Mouse (Mus musculus) heart, adult 8-10 months (tissue): ENCODE measurements around the gene Minpp1. TPM values are rescaled to one million over a fixed set of nuclear protein-coding genes. Genes with fewer than 3 reads are reported as not detected.

ENCODE experiments used
- DNase-seq: peaks from one replicate; pipeline ENCODE4 v3.0.0; 2022; ENCODE audit warnings: low spot score
- total RNA-seq, 4 experiments: library from RNA; stranded (reverse); gene quantifications; 2 replicates each; pipeline ENCODE4 v1.2.4; 2022

The Minpp1 gene
- total RNA-seq, 4 experiments from 2014 or later = 13.9 to 15.8 (median 15.3) TPM

DNA sequence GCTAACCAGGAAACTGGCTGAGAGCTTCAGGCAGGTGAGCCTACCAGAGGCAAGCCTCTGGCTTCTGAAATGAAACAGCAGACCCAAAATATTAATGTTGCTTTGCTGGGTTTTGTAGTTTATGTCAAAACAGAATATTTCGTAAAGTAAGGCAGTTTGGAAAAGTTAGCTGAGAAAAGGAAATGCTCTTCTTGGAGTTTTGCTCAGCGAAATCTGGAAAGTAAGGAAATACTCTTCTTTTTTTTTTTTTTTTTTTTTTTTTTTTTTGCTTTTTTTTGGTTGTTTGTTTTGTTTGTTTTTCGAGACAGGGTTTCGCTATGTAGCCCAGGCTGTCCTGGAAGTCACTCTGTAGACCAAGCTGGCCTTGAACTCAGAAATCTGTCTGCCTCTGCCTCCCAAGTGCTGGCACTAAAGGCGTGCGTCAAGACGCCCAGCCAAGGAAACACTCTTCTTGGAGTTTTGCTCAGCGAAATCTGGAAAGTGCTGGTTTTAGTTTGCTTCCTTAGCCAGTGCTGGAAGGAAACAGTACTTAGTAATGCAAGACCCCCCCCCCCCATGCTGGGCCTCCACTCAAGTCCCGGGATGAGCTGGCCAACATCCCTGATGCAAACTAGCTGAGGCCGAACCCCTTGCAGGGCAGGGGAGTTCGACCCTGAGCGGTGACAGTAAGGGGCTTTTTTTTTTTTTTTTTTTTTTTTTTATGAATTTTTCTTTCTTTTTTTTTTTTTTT, 3.8 kb downstream of the Minpp1 start:
- no peak for DNase-seq

DNA sequence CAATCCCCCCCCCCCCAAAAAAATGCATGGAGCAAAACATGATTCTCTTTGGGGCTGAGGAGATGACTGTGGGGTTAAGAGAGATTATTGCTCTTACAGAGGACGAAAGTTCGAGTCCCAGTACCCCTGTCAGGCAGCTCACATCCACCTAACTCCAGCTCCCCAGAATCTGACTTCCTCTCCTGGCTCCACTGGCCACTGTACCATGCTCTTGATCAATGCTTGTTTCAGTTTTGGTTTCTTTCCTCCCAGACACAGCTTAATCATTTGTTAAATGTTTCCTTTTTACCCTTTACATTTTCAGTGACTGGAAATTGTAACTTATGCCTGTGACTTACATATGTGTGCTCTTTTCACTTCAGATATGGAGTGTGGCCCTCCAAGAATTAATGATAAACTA, 5.4 kb downstream of the Minpp1 start:
- no peak for DNase-seq

DNA sequence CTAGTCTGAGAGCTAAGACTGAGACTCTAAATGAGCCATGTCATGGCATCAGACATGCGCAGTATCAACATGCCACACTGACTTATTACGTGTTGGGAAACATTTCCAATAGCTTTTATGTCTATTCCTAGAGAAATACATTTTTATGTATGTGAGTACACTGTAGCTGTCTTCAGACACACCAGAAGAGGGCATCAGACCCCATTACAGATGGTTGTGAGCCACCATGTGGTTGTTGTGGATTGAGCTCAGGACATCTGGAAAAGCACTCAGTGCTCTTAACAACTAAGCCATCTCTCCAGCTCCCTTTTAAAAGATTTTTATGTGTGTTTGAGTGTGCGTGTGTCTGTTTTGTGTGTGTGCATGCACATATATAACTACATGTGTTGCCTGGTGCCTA, 6.8 kb downstream of the Minpp1 start:
- no peak for DNase-seq

DNA sequence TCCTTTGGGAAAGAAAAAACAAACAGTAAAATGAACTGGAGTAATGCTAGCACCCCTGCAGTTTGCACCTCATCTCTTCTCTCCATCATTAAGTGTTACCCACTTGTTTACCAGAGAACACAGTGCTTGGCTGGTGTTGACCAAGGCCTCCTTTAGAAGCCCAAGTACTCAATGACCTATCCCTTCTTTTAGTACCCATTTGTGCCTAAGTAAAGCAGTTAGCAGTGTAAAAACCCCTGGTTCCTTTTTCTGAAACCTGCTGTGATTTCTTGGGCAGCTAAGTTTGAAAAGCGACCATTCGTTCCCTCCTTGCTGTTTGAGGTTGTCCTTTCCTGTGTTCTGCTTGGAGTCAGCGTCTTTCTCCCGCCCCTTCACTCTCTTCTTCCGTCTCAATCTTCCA, 7.4 kb downstream of the Minpp1 start:
- no peak for DNase-seq

DNA sequence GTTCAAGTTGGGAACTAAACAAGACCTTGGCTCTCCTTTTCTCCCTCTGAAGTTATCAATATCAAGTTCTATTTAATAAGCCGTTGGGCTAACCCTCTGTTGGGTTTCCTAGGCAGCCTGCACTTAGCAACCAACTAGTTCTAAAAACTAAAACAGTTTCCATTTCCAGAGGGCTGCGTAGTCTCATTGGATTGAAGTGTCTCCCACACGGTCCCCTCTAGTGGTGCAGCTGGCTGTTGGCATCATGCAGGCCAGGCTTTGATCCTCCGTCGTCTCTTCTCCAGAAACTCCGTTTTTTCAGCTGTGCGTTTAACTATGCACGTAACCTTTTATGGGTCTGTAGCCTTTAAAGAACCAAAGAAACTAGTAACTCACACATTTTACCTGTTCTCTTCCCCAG, 7.9 kb downstream of the Minpp1 start:
- no peak for DNase-seq

DNA sequence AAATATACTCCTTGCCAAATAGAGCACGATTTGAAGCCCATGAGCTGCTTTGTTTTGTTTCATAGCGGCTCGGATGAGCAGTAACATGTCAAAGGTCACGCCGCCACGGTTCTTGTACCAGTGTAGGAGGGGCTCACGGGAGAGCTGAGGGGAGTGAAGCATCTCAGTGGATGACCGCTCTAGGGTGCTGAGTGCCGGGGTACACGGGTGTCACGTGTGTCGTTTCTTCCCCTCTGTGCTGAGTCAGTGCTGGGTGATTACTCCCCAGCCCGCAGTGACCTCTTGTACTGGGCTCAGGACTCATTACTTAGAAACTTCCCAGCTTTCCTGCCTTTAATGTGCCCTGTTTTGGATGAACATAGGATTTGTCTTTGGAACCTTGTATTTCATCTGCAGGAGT, 9.0 kb downstream of the Minpp1 start:
- DNase-seq = no peak

DNA sequence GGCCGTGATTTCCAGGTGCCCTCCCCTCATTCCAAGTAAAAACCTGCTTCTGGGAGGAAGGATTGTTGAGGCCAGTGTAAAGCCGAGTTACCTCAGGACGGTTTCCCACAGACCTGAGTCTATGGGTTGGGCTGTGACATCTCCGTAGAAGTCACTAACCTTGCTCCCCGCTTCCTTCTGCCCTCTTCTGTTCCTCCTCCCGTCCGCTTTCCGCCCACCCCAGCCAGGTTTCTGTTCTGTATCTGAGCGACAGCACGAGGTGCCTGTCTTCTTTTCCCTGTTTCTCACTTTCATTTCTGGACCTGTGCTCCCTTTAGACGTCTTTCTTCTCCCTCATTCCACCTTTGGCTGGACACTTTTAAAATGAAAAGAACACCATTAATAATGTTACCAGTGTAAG, 9.5 kb downstream of the Minpp1 start:
- DNase-seq = no peak

DNA sequence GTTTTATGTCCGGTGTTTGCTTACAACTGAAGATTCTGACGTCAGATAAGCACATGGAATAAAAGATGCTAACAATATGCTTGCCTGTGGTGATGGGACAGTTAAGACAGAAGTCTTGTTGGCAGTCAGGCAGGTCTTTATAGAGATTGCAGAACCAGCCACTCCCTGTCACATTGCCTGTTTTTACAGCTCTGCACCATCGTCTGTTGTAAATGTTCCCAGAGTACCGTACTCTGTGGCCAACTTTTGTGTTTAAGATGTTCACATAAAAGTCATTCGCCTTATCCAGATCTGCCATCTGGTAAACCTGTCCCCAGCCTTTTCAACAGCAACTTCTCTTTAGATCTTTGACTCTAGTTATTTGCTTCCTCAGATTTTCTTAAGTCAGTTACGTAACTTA, 11.8 kb downstream of the Minpp1 start:
- DNase-seq = no peak

DNA sequence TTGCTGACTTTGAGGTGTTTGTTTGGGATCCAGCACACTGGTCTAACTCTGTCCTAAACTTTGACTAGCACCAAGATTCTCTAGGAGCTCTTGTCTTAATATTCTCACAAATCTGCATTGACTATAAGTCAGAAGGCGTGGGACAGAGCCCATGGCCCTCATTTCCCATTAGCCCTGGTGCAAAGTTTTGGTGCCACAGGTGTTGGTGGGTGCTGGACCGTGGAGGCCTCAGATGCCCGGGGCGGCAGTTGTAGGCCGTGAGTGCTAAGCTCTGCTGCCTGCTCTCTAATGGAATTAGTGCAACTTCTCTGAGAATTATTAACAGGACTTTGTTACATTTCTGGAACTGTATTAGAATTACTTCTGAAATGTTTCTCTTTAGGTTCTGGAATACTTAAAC, 12.4 kb downstream of the Minpp1 start:
- no peak for DNase-seq

DNA sequence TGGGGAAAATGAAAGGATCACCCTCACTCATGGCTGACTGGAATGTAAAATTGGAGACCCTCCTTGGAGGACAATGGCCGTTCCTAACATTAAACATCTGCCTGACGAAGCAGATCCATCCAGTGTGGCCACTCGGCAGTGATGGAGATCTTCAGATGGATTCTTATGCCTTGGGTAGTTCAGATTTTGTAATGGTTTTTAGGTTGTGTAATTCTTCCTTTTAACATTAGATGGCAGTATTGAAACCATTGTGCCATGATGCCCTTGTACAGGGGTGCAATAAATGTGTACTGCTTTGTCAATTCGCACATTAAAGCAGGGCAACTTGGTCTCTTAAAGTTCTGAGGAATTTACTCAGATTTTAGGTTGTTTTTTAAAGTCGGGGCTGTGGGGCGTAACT, 15.8 kb downstream of the Minpp1 start:
- DNase-seq = peak; percentile 23

DNA sequence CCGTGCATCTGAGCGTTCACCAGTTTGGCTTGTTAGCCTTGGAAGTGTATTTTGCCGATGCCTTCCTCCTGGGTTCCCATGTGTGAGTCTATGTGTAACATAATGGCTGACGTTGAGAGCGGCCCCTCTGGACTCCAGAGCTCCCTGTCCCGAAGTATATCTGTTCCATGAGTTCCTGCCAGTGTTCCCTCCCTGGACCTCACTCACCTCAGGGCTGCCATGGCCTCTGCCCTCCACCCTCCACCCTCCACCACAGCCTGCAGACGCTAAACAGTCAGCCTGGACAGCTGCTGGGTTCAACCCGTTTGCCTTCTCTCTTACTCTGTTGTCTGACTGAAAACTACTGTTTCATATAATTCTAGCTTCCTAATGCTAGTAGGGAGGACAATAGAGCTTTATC, 20.5 kb downstream of the Minpp1 start:
- no peak for DNase-seq

DNA sequence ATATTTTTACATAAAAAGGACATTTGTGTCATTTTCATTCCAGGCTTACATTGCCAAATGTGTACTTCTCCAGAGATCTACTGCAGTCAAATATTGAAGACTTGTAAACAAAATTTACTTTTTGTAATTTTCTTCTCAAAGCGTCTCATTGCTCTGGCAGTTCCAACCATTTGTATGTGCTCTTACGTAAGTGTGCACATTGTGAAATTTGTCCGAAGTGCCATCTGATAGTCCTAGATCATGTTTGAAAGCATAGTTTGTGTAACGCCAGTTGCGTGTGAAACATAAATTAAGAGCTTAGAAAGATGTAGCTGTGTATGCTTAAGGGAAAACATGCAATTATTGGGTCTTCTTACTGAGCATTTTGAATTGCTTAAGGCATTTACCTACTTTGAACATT, 20.9 kb downstream of the Minpp1 start:
- DNase-seq = no peak

DNA sequence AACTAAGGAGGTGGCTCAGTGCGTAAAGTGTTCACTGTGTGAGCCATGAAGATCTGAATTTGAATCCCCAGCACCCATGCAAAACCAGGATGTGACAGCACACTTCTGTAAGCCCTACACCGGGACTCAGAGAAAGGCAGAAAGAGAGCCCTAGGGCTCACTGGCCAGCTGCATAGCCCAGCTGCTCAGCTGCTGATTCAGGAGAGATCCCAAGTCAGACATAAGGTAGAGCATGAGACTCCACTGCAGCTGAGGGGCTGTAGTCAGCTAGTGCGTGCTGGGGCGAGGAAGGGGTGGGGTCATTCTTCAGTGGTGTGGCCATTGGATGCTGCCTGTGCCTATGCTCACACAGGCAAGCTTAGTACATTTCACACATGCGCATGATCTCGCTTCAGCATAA, 21.5 kb downstream of the Minpp1 start:
- no peak for DNase-seq

DNA sequence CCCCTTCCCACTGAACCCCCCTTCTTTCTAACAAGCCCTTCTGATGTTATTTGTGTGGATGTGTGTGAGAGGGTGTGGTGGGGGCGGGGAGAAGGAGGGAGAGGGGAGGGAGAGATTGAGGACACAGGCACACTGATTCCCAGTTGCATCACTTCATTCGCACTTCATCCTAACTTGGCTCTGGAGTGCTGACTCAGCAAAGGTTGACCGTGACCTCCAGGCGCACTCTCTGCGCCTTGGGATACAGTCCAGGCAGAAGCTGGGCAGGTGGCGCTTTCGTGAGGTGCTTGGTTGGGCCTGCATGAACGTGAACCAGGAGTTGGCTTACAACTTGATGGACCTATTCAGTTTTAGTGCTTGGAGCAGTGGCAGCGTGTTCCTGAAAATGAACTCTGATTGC, 22.0 kb downstream of the Minpp1 start:
- no peak for DNase-seq

DNA sequence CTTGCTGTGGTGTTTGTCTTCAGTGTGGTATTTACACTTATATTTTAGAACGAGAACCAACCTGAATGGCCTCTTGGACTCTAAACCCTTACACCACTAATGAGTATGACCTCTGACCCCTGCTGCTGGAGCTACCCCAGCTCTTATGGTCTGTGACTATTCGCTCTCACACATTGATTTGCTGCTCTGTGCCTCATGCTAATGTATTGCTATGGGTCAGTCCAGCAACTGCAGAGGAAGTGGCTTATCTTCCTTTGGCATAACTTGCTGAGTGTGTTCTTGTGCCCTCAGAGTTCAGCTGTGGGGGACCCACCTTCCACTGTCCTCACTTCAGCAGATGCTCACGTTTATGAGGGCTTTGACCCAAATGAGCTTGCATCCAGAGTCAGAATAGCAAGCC, 24.7 kb downstream of the Minpp1 start:
- DNase-seq = no peak

DNA sequence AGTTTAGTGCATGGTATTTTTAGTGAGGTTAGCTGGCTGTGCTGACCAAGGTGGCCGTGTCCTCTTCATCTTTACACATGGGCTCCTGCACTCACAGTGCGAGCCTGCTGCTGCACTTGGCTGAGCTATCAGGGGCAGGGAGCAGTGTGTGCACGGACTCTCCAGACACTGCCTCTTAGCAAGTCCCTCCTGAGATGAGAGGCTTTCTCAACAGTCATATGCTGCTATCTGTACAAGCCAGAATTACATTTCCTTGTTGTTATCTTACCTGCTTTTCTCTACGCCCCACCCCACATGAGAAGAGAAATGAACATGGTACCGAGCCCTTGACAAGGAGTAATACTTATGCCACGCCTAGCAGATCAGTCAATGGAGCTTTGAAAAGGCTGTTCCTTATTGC, 25.4 kb downstream of the Minpp1 start:
- DNase-seq = no peak

DNA sequence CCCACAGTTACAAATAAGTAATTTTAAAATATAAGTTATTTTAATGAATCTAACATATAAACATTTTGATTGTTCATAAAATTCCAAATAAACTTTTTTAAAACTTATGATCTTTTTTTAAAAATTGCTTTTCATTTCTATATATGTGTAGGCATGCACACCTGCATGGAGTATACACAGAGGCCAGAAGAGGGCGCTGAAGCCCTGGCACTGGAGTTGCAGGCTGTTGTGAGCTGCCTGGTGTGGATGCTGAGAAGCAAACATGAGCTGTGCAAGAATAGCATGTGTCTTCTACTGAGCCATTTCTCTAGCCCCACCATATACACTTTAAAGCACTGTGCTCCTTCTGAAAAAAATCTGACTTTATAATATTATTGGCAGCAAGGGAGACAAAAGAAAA, 26.9 kb downstream of the Minpp1 start:
- DNase-seq = no peak

DNA sequence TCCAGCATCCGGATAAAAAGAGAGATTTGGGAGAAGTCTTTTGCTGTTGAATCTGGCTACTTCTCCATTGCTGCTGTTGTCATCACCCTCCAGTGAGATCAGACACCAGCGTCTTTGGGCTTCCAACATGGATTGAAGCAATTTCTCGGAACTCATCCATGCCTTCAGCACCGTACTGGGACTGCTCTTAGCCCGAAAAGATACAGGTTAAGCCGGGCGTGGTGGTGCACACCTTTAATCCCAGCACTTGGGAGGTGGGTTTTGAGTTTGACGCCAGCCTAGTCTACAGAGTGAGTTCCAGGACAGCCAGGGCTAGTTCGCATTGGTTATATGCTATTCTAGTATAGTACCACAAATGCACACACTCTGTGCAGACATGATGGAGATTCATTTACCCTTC, 31.0 kb downstream of the Minpp1 start:
- no peak for DNase-seq

DNA sequence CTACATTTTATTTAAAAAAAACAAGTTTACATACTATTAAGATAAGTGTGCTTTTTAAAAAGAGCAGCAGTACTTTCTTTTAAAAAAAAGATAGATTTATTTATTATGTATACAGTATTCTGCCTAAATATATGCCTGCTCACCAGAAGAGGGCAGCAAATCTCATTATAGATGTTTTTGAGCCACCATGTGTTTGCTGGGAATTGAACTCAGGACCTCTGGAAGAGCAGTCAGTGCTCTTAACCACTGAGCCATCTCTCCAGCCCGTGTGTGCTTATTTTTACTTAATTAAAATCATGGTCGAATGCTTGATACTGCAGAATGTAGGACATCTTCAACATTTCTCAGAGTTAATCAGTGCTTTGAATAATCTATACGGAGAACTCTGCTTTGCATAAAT, 35.9 kb downstream of the Minpp1 start:
- DNase-seq = no peak

DNA sequence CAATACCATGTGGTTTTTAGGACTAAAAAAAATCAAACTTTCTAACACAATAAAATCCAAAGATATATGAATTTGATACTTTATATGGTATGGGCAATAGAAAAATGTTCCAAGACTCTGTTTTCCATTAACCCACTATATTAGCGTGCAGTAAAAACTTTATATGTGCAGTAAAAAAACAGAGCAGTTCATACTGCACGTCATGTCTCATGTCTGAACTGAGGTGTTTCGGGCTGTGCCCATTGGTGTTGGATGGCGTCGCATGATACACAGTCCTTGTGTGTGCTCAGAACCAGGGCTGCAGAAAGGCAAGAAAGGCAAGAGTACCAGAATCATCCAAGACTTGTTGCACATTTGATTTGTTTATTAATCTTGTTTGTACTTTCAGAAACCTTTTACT, 36.7 kb downstream of the Minpp1 start:
- no peak for DNase-seq

DNA sequence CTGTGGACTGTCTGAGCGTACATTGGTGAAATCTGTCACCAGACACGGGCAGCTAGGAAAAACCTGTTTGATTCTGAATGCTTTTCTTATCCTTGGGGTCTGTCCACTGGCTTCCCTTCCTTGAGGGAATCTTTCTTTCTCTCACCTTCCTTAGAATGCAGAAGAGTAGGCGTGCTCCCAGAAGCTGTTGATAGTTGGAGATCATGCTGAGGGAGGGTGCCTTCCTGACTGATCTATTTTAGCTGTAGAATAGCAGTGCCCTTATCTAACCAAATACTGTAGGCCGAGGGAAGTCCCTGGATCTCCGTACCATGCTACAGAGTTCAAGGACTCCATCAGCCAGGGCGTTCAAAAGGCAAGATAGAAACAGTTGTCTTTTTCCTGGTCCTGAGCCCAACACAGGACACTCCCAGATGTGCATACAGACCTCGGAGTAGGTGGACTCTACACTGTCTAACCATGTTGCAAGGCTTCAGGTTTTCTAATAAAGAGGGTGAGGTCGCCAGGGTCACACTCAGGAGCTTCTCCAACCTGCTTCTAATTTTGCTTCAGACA, 37.3 kb downstream of the Minpp1 start:
- DNase-seq = no peak

DNA sequence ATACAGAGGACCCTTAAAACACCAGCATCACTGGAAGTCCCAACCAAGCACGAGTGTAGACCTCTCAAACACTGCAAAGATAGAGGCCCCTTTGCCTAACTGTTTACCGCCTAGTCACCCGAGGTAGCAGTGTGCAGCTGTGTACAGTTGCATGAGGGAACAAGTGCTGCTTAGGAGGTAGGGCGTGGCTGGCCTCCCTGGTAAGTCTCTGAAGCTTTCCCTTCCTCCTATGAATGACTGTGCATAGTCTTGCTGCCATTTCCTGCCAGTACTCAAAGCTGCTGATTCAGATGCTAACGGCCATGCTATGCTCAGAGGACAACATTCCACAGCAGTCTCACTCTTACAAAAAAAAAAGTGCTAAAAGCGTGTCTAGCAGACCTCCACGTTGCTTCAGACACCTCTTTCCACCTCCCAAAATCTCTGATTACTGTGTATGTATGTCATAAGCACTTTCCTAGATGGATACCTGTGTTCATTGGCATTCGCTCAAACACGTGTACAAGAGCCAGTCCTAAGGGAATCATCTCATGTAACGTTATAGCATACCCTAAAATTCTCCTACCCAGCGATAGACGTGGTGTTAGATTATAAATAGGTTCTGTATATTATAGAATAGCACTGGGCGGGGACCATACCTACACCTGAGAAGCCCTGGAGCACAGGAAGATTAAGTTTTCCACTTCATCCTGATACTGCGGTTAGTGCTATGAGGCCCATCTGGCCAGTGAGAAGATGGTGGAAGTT, 38.4 kb downstream of the Minpp1 start:
- DNase-seq = no peak

DNA sequence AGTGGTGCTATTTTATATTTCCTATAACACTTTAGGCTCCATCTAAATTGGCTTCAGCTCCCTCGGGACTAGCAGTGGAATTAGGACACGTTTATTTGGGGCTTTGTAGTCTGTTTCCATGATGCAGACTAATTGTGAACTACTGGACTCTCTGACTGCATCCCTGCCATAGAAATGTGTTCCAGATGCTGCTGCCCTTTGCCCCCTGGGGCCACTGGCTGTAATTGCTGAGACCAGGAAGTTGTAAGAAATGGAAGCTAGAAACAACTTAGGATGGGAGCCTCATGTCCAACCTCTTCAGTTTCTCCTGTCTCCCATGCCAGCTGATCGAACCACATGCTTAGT, 38.9 kb downstream of the Minpp1 start:
- no peak for DNase-seq
